Comparison of ENCODE assay signal across 8 mouse cellular contexts in genomic region chr5:142812976-142813721, GRCm38 (mm10). TPM values are rescaled to one million over a fixed set of nuclear protein-coding genes. Genes with fewer than 3 reads are reported as not detected.
DNase-seq lines count a peak whose midpoint lies in the region; ATAC-seq and TF ChIP-seq lines count a peak whose summit lies in the region.

No protein-coding gene starts in this region.

- H3K27me3 ChIP-seq in liver, adult 2 months (ENCODE audit: control insufficient read depth, insufficient read depth, low read length), result no peaks in the 10 kb centered on the region
- no peaks in the 10 kb centered on the region for H3K27me3 ChIP-seq in kidney, adult 2 months (replicated peaks; ENCODE audit: control insufficient read depth, insufficient read depth, low read length)
- no peaks in the 10 kb centered on the region for H3K27me3 ChIP-seq in lung, embryonic 15.5 days

- H3K9me3 ChIP-seq in lung, embryonic 15.5 days, result no peaks in the 10 kb centered on the region

- ATAC-seq in lung, embryonic 15.5 days (ENCODE audit: borderline replicate concordance, extremely low read depth, low FRiP score, low TSS enrichment), result 0 out of 2 replicates have a peak, but pooled peaks have one; percentile 3

- TF ChIP-seq POLR2A in liver, adult 2 months (IDR thresholded peaks at IDR 0.05; ENCODE audit: extremely low read depth, insufficient read depth, low read length), result no peak
- TF ChIP-seq POLR2A in kidney, adult 2 months (IDR thresholded peaks at IDR 0.05; ENCODE audit: low read depth, low read length), result no peak

- no peaks in the 10 kb centered on the region for H3K36me3 ChIP-seq in liver, adult 2 months (ENCODE audit: control insufficient read depth, insufficient read depth, low read length)
- no peaks in the 10 kb centered on the region for H3K36me3 ChIP-seq in kidney, adult 2 months (ENCODE audit: control insufficient read depth, insufficient read depth, low read length)
- H3K36me3 ChIP-seq in lung, embryonic 15.5 days, result 0 out of 2 replicates have a peak, but pooled peaks cover 6% of the 10 kb centered on the region

- H3K27ac ChIP-seq in liver, adult 2 months (replicated peaks; ENCODE audit: insufficient read depth, low read depth, low read length), result peak overlapping the region; percentile 69
- peak overlapping the region; percentile 57 for H3K27ac ChIP-seq in kidney, adult 2 months (ENCODE audit: insufficient read depth, low read depth, low read length)
- H3K27ac ChIP-seq in lung, embryonic 15.5 days, result peak overlapping the region; percentile 100

- peak overlapping the region; percentile 94; the same call in 1 of the 2 replicates for H3K4me3 ChIP-seq in liver, adult 2 months (ENCODE audit: insufficient read depth, low read depth, low read length)
- H3K4me3 ChIP-seq in kidney, adult 2 months (ENCODE audit: insufficient read depth, low read depth, low read length), result peak overlapping the region; percentile 93
- H3K4me3 ChIP-seq in lung, embryonic 15.5 days, result peak overlapping the region; percentile 88

- H3K9ac ChIP-seq in liver, adult 2 months (ENCODE audit: low read depth, low read length), result peak overlapping the region; percentile 94
- H3K9ac ChIP-seq in lung, embryonic 15.5 days, result peak overlapping the region; percentile 99

- peaks cover 15% of the 10 kb centered on the region for H3K4me1 ChIP-seq in liver, adult 2 months (ENCODE audit: control insufficient read depth, insufficient read depth, low read length)
- peaks cover 27% of the 10 kb centered on the region for H3K4me1 ChIP-seq in kidney, adult 2 months (ENCODE audit: control insufficient read depth, insufficient read depth, low read length)
- H3K4me1 ChIP-seq in lung, embryonic 15.5 days, result peaks cover 33% of the 10 kb centered on the region

- TF ChIP-seq CTCF in liver, adult 2 months (IDR thresholded peaks at IDR 0.05; ENCODE audit: low read depth, low read length), result no peak
- no peak for TF ChIP-seq CTCF in kidney, adult 2 months (conservative IDR thresholded peaks at IDR 0.05; ENCODE audit: insufficient read depth, insufficient read length, low read depth, low read length)

- peak; percentile 78 for DNase-seq in liver, adult 2 months (ENCODE audit: extremely low read depth, low read depth, low spot score)
- DNase-seq in liver, result no peak
- peak; percentile 67 for DNase-seq in embryo, embryonic 10.5 days (ENCODE audit: low spot score)
- DNase-seq in heart, adult 8-10 months (ENCODE audit: low spot score), result peak; percentile 69
- peak; percentile 71 for DNase-seq in kidney, adult 2 months
- peak; percentile 68 for DNase-seq in skeletal muscle tissue, adult 2 months (ENCODE audit: low read depth, low spot score)
- DNase-seq in natural killer cell, adult 2 months (ENCODE audit: low spot score in 2 of 2), result no peak

- peaks cover 44% of the 10 kb centered on the region for H3K79me2 ChIP-seq in liver, adult 2 months (ENCODE audit: control insufficient read depth, insufficient read depth, low read length)

- 14% methylated on average over 18 of the region's 18 CpGs for WGBS in liver, adult 2 months
- 15% methylated on average over 18 of the region's 18 CpGs for WGBS in kidney, adult 2 months
- WGBS in lung, embryonic 15.5 days, result 6% methylated on average over 18 of the region's 18 CpGs

- H3K4me2 ChIP-seq in lung, embryonic 15.5 days, result peak overlapping the region; percentile 91

RNA-seq across cellular contexts. Expression of gene Tnrc18, which starts 4.3 kb away (rescaled TPM):
- total RNA-seq in liver, adult 2 months (2014; rRNA removed), result 4.0 and 9.0 TPM in 2 replicates
- polyA plus RNA-seq in liver, adult 2 months (2012; rRNA removed), result 14.5 and 17.8 TPM in 2 replicates
- 10 to 100 TPM; 48.6 to 59.7 (median 55.0) TPM for total RNA-seq in heart, adult 8-10 months (2022)
- polyA plus RNA-seq in kidney, adult 2 months (2012; rRNA removed), result 32.1 and 40.8 TPM in 2 replicates
- 30.7 and 32.3 TPM in 2 replicates for polyA plus RNA-seq in lung, embryonic 15.5 days (2015; fragmentation: Nextera tagmentation; extraction: Ambion mirVana)

Comparison
In these comparisons a context has a peak if more than half of its experiments do, and no peak if none do; other contexts are left out.
1. DNase-seq: peak in liver, adult 2 months (single experiment), embryo, embryonic 10.5 days (single experiment), heart, adult 8-10 months (single experiment), kidney, adult 2 months (single experiment) and skeletal muscle tissue, adult 2 months (single experiment); none in liver (single experiment) and natural killer cell, adult 2 months (0 of 2).
2. Peak in every context shown above with its lines, with median percentiles within 50 percentile points of each other: H3K27ac ChIP-seq and H3K4me3 ChIP-seq.